Mouse (Mus musculus) thymus, adult 2 months (tissue): ENCODE measurements around the gene Klk10. TPM values are rescaled to one million over a fixed set of nuclear protein-coding genes. Genes with fewer than 3 reads are reported as not detected.

ENCODE experiments used
- DNase-seq: peaks from one replicate; pipeline ENCODE4 v3.0.0; 2021
- H3K27ac ChIP-seq: fragments of 200-500 bp; 2 replicates; pipeline ENCODE4 v1.5.1; 2012; ENCODE audit warnings: low read length, control low read depth; ENCODE audit not compliant: control insufficient read depth, insufficient read depth
- H3K27me3 ChIP-seq: fragments of 200-500 bp; 2 replicates; pipeline ENCODE4 v1.6.1; 2012; ENCODE audit warnings: mild to moderate bottlenecking, low read length, moderate library complexity, mixed read lengths; ENCODE audit not compliant: control insufficient read depth, insufficient read depth
- H3K36me3 ChIP-seq: fragments of 200-500 bp; 2 replicates; pipeline ENCODE4 v1.6.1; 2012; ENCODE audit warnings: mild to moderate bottlenecking, low read length, moderate library complexity; ENCODE audit not compliant: control insufficient read depth, insufficient read depth
- H3K4me1 ChIP-seq: fragments of 200-500 bp; replicated peaks from 2 replicates; pipeline ENCODE4 v1.6.1; 2012; ENCODE audit warnings: low read length; ENCODE audit not compliant: control insufficient read depth, insufficient read depth
- H3K4me3 ChIP-seq: fragments of 200-500 bp; 2 replicates; pipeline ENCODE4 v1.5.1; 2012; ENCODE audit warnings: mild to moderate bottlenecking, low read length, control low read depth, moderate library complexity; ENCODE audit not compliant: control insufficient read depth, insufficient read depth
- CTCF ChIP-seq: fragments of 200-500 bp; IDR thresholded peaks from 2 replicates; pipeline ENCODE4 v1.5.1; 2012; ENCODE audit warnings: mild to moderate bottlenecking, control low read depth, low read length, moderate library complexity, borderline replicate concordance; ENCODE audit not compliant: control insufficient read depth, poor library complexity, insufficient read depth; ENCODE audit errors: extremely low read depth
- POLR2A ChIP-seq: fragments of 200-500 bp; IDR thresholded peaks from 2 replicates; pipeline ENCODE4 v1.6.1; 2012; ENCODE audit warnings: mild to moderate bottlenecking, low read length, control low read depth, moderate library complexity; ENCODE audit not compliant: control insufficient read depth, poor library complexity, insufficient read depth; ENCODE audit errors: extremely low read depth
- WGBS: fragments of 180-500 bp; shearing (Covaris S2); methylation state at CpG from one replicate; pipeline ENCODE4 v1.1.7; 2018; 5-methylcytosine and 5-hydroxymethylcytosine counted together
- polyA plus RNA-seq: library from polyadenylated mRNA; depleted of rRNA; stranded (reverse); fragments of >200 nt; gene quantifications from 2 replicates; pipeline ENCODE4 v1.2.3, GENCODE M21; 2012

Klk10 gene
- polyA plus RNA-seq, 1 experiment = 3.3 TPM

GRCm38 (mm10) chr7:43810994-43811393 lies 30.2 kb downstream of the Klk10 start, which contains the start of gene Klk7:
Klk7 (plus strand) TSS chr7:43811294.
- Histone ChIP-seq H3K36me3 (no peaks in the 10 kb centered on the region), H3K27ac (no peak within 1 kb of the TSS), H3K27me3 (no peaks in the 10 kb centered on the region), H3K4me1 (no peaks in the 10 kb centered on the region), H3K4me3 (no peak within 1 kb of the TSS)
- TF ChIP-seq POLR2A = no peak
- no peak for TF ChIP-seq CTCF
- 67% methylated on average over 5 of the region's 5 CpGs for WGBS
- DNase-seq = no peak

DNA sequence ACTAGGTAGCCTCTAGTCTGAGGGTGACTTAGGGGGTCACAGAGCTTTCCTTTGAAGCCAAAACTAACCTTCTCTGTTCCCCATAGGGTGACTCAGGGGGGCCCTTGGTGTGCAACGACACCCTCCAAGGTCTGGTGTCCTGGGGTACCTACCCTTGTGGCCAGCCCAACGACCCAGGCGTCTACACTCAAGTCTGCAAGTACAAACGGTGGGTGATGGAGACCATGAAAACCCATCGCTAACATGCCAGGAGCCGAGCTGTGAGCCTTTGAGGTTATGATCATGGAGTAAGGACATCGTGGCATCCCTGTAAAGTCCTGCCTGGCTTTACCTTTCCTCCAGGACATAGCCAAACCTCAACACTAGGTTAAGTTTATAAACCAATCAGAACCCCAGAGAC lies 34.4 kb downstream of the Klk10 start:
- TF ChIP-seq POLR2A (no peak), CTCF (no peak)
- WGBS = 90% methylated on average over 7 of the region's 7 CpGs

GRCm38 (mm10) chr7:43816746-43817145 lies 35.9 kb downstream of the Klk10 start:
- TF ChIP-seq CTCF (no peak), POLR2A (no peak)
- Histone ChIP-seq H3K27ac (no peak overlapping the region), H3K4me3 (no peak overlapping the region), H3K4me1 (no peaks in the 10 kb centered on the region), H3K36me3 (no peaks in the 10 kb centered on the region), H3K27me3 (no peaks in the 10 kb centered on the region)
- DNase-seq = no peak

More for the DNA sequence above, 34.4 kb downstream of the Klk10 start:
- no peaks in the 10 kb centered on the region for H3K36me3 ChIP-seq
- DNase-seq = no peak
- no peaks in the 10 kb centered on the region for H3K4me1 ChIP-seq
- no peak overlapping the region for H3K27ac ChIP-seq
- H3K4me3 ChIP-seq = no peak overlapping the region
- no peaks in the 10 kb centered on the region for H3K27me3 ChIP-seq

- 89% methylated on average over 7 of the region's 7 CpGs for WGBS
- Histone ChIP-seq H3K27ac (no peak overlapping the region), H3K4me1 (no peaks in the 10 kb centered on the region), H3K27me3 (no peaks in the 10 kb centered on the region), H3K36me3 (no peaks in the 10 kb centered on the region), H3K4me3 (no peak overlapping the region)
- TF ChIP-seq POLR2A (no peak), CTCF (no peak)
- no peak for DNase-seq
Observed at GRCm38 (mm10) chr7:43821581-43821980, 40.7 kb downstream of the Klk10 start.

- no peak within 1 kb of the TSS for H3K4me3 ChIP-seq
- no peaks in the 10 kb centered on the region for H3K4me1 ChIP-seq
- H3K36me3 ChIP-seq = no peaks in the 10 kb centered on the region
- H3K27ac ChIP-seq = no peak within 1 kb of the TSS
- DNase-seq = no peak
- WGBS = 90% methylated on average over 10 of the region's 10 CpGs
- H3K27me3 ChIP-seq = no peaks in the 10 kb centered on the region
- TF ChIP-seq POLR2A (no peak), CTCF (no peak)
Observed at GRCm38 (mm10) chr7:43824199-43824598, 43.4 kb downstream of the Klk10 start, which contains the start of gene Klk6. Klk6 (plus strand) TSS chr7:43824499.

DNA sequence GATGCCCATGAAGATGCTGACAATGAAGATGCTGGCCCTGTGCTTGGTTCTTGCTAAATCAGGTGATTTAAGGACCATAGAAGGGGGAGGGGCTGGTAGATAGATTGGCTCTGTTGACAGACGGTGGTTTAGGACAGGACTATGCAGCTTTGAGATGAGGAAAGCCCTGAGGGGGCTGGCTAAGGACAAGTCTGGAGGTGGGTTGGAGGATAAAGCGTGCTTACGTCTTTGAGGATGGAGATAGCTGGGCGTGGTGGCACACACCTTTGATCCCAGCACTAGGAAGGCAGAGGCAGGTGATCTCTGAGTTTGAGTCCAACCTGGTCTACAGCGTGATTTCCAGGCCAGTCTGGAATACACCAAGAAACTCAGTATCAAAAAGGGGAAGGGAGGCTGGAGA lies 45.2 kb downstream of the Klk10 start:
- no peaks in the 10 kb centered on the region for H3K4me1 ChIP-seq
- no peak overlapping the region for H3K4me3 ChIP-seq
- TF ChIP-seq CTCF (no peak), POLR2A (no peak)
- H3K27ac ChIP-seq = no peak overlapping the region
- no peak for DNase-seq
- WGBS = 91% methylated on average over 5 of the region's 5 CpGs
- no peaks in the 10 kb centered on the region for H3K36me3 ChIP-seq
- no peaks in the 10 kb centered on the region for H3K27me3 ChIP-seq

- 91% methylated on average over 4 of the region's 4 CpGs for WGBS
- no peak for TF ChIP-seq POLR2A
- no peak for TF ChIP-seq CTCF
- H3K27me3 ChIP-seq = no peaks in the 10 kb centered on the region
- no peak for DNase-seq
- H3K36me3 ChIP-seq = no peaks in the 10 kb centered on the region
- H3K4me1 ChIP-seq = no peaks in the 10 kb centered on the region
- no peak overlapping the region for H3K27ac ChIP-seq
- H3K4me3 ChIP-seq = no peak overlapping the region
Observed at GRCm38 (mm10) chr7:43827706-43828105, 46.9 kb downstream of the Klk10 start.
